Mouse (Mus musculus) v-Abl transformed pro-B cells (cell line): ENCODE data around the gene Cd320.

Experiments
- in situ Hi-C, 2 experiments: fragments of 400-800 bp; cut with MboI; formaldehyde crosslinking; loops; one replicate each; pipeline ENCODE4 v1.15.1; 2025; ENCODE audit not compliant: unreplicated experiment in 2 of 2

Gene Cd320

GRCm38 (mm10) chr17:33842966-33843795, at the start of gene Cd320:
Gene Cd320, plus strand, starts transcription at chr17:33843091.
- in situ Hi-C loops: loop anchor here in 1 of 2 experiments (25.0 kb wide), 1 partner anchor 806 kb away; the partner anchor contains the start of gene Zfp763

- in situ Hi-C loops: loop anchor here (5.0 to 10.0 kb wide), 2 partner anchors 46 to 54 kb away; no protein-coding TSS in a partner anchor
These were observed 44.6 kb upstream of the Cd320 start for GRCm38 (mm10) chr17:33798306-33798705.

GRCm38 (mm10) chr17:33799277-33799676, 43.6 kb upstream of the Cd320 start:
- in situ Hi-C loops: loop anchor here (5.0 to 10.0 kb wide), 2 partner anchors 47 to 54 kb away; no protein-coding TSS in a partner anchor

- in situ Hi-C loops: loop anchor here (5.0 to 25.0 kb wide), 4 partner anchors 287 to 1265 kb away; partner anchors contain the start of gene Cyp4f16 (in 1 of the 2)
These were observed 40.7 kb upstream of the Cd320 start for GRCm38 (mm10) chr17:33802221-33802620.

GRCm38 (mm10) chr17:33804205-33804604, 38.7 kb upstream of the Cd320 start:
- in situ Hi-C loops: loop anchor here (5.0 to 25.0 kb wide), 4 partner anchors 289 to 1267 kb away; partner anchors contain the start of gene Cyp4f16 (in 1 of the 2)

GRCm38 (mm10) chr17:33804745-33805144, 38.1 kb upstream of the Cd320 start:
- in situ Hi-C loops: loop anchor here (5.0 to 25.0 kb wide), 4 partner anchors 290 to 1267 kb away; partner anchors contain the start of gene Cyp4f16 (in 1 of the 2)

- in situ Hi-C loops: loop anchor here (10.0 to 25.0 kb wide), 2 partner anchors 293 to 1270 kb away; partner anchors contain the start of gene Cyp4f16 (in 1 of the 2)
These were observed 35.6 kb upstream of the Cd320 start for GRCm38 (mm10) chr17:33807181-33807888.

- in situ Hi-C loops: loop anchor here (10.0 to 25.0 kb wide), 2 partner anchors 293 to 1271 kb away; partner anchors contain the start of gene Cyp4f16 (in 1 of the 2)
These were observed 34.7 kb upstream of the Cd320 start for GRCm38 (mm10) chr17:33808192-33808591.

GRCm38 (mm10) chr17:33810334-33811141, 32.4 kb upstream of the Cd320 start, which contains the start of gene Kank3:
Gene Kank3, plus strand, starts transcription at chr17:33810519.
- in situ Hi-C loops: loop anchor here in 1 of 2 experiments (25.0 kb wide), 1 partner anchor 1273 kb away; the partner anchor contains the start of gene Cyp4f16

GRCm38 (mm10) chr17:33811142-33811516, 31.8 kb upstream of the Cd320 start:
- in situ Hi-C loops: loop anchor here in 1 of 2 experiments (25.0 kb wide), 1 partner anchor 1274 kb away; the partner anchor contains the start of gene Cyp4f16

- in situ Hi-C loops: loop anchor here in 1 of 2 experiments (25.0 kb wide), 1 partner anchor 1275 kb away; the partner anchor contains the start of gene Cyp4f16
These were observed 30.4 kb upstream of the Cd320 start for GRCm38 (mm10) chr17:33812475-33812874.

- in situ Hi-C loops: loop anchor here in 1 of 2 experiments (25.0 kb wide), 1 partner anchor 1276 kb away; the partner anchor contains the start of gene Cyp4f16
These were observed 29.9 kb upstream of the Cd320 start for GRCm38 (mm10) chr17:33812990-33813389.

GRCm38 (mm10) chr17:33815399-33815798, 27.5 kb upstream of the Cd320 start:
- in situ Hi-C loops: loop anchor here in 1 of 2 experiments (25.0 kb wide), 1 partner anchor 1278 kb away; the partner anchor contains the start of gene Cyp4f16

GRCm38 (mm10) chr17:33816612-33817011, 26.3 kb upstream of the Cd320 start:
- in situ Hi-C loops: loop anchor here in 1 of 2 experiments (25.0 kb wide), 1 partner anchor 1279 kb away; the partner anchor contains the start of gene Cyp4f16

- in situ Hi-C loops: loop anchor here in 1 of 2 experiments (25.0 kb wide), 1 partner anchor 1280 kb away; the partner anchor contains the start of gene Cyp4f16
These were observed 25.5 kb upstream of the Cd320 start for GRCm38 (mm10) chr17:33817184-33817968.

GRCm38 (mm10) chr17:33817969-33818643, 24.8 kb upstream of the Cd320 start:
- in situ Hi-C loops: loop anchor here in 1 of 2 experiments (25.0 kb wide), 1 partner anchor 1281 kb away; the partner anchor contains the start of gene Cyp4f16

GRCm38 (mm10) chr17:33822436-33822959, 20.4 kb upstream of the Cd320 start:
- in situ Hi-C loops: loop anchor here in 1 of 2 experiments (25.0 kb wide), 1 partner anchor 1285 kb away; the partner anchor contains the start of gene Cyp4f16
